Mouse (Mus musculus) ES-Bruce4 (cell line): ENCODE data around the gene 1700025B11Rik.
"Not testable (repeated sequence)": the region's sequence is repeated elsewhere in the genome, so short reads cannot be mapped to it uniquely, and the experiment has no call there.

ENCODE experiments used
- CTCF ChIP-seq: IDR thresholded peaks from one replicate; pipeline ENCODE4 v1.8.1; 2011; ENCODE audit warnings: low read depth, low read length
- POLR2A ChIP-seq: IDR thresholded peaks from one replicate; pipeline ENCODE4 v1.8.1; 2011; ENCODE audit warnings: low read length; ENCODE audit not compliant: insufficient read depth

- TF ChIP-seq CTCF, POLR2A: not testable (repeated sequence)
Observed at GRCm38 (mm10) chr15:77539221-77539620, 22.5 kb downstream of the 1700025B11Rik start.
